Mouse (Mus musculus) gastrocnemius, adult 18-20 months (tissue): Measurements from ENCODE around the gene Stoml3. TPM values are rescaled to one million over a fixed set of nuclear protein-coding genes. Genes with fewer than 3 reads are reported as not detected.

Source experiments
- DNase-seq: peaks from one replicate; pipeline ENCODE4 v3.0.0; 2021; ENCODE audit warnings: low spot score
- long read RNA-seq, 2 experiments: library from polyadenylated mRNA; stranded (forward); transcript quantifications; one replicate each; pipeline ENCODE4 v2.0.0; 2021
- total RNA-seq, 2 experiments: library from RNA; stranded (reverse); gene quantifications; 2 replicates each; pipeline ENCODE4 v1.2.3; 2021

The Stoml3 gene
- not detected for total RNA-seq
- long read RNA-seq, experiment 1: 0 reads
- long read RNA-seq, experiment 2: 0 reads

DNA sequence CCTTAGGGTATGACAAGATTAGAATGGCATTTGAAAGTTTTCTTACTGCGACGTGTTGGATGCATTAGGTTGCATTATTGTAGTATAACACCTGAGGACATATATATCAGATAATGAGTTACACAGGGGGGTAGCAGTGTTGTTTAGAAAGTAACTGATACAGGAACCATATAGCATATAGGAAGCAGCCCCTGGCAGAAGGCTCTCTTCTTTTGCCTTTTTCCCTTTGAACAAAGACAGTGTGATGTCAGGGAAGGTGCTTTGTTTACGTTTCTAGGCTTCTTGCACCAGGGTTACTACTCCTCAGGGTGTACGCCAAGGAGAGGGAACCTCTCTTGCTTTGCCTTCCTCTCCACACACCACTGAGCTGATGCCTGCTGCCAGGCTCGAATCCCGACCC is at the start of gene Stoml3:
TSS of gene Stoml3 (plus strand) at position 301 of the 400 bp plus-strand sequence.
- no peak for DNase-seq

DNA sequence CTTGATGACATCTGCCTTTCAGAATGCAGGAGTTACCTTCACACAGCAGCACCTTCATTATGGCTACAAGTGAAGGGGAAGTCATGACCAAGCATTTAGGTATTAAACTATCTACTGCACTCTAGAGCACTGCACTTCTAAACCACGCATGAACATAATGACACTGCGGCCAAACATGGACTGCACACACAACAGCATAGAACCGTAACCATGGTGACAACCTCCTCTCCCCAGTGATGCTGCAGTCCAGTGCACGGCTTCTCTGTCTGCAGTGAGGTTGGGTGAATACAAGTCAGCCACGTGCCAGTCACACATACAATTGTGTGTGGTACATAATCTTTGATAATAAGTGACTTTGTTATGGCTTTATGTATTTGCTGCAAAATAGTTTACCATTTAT is 42.9 kb upstream of the Stoml3 start:
- DNase-seq: no peak

DNA sequence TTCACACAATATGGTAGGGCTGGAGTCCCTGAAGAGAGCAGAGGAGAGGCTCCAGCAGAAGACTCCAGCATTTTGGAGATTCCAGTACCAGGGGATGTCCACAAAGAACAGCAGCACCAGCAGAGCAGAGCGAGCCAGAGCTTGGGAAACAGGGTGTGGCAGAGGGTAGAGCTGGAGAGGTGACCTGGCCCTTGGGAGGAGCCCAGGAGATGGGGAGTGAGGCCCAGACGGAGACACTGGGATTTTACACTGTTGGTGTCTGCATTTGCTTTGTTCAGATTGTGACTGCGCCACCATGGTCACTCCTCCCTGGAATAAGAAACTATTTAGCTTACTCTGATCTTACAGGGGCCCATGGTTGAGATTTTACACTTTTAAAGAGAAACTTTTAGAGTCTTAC is 41.7 kb upstream of the Stoml3 start:
- DNase-seq: no peak

DNA sequence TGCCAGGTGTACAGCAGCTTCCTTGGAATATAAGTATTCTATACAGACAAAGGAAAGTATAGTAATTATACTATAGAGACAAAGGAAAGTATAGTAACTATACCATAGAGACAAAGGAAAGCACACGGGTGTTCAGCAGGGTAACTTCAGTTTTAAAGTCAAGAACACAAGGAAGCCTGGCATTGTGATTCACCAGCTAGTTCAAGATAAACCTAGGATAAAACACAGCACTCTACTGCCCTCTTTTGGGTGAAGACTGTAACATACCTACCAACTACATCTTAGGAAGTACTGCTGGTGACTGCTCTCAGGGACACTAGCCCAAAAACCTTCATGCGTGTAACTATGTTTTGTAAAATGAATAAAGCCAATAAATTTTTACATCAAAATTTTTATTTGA is 40.2 kb upstream of the Stoml3 start:
- peak; percentile 72 for DNase-seq

DNA sequence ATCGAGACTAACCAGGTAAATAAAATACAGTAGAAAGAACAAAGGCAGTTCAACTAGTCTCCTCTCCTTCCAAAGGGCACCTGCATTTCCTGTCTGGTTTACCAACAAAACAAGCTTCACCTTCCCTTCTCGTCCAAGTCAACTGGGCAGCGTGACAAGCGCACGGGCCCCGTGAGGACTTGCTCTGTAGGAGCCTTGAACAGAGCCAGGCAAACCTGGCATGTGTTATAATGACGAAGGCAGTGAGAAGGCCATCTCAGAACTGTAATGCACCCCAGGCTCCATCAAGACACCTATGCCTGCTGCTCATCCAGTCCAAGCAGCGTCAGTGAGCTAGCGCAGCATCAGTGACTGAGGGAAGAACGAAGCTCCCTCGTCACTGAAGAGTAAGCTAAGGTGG is 37.8 kb upstream of the Stoml3 start:
- DNase-seq: no peak

DNA sequence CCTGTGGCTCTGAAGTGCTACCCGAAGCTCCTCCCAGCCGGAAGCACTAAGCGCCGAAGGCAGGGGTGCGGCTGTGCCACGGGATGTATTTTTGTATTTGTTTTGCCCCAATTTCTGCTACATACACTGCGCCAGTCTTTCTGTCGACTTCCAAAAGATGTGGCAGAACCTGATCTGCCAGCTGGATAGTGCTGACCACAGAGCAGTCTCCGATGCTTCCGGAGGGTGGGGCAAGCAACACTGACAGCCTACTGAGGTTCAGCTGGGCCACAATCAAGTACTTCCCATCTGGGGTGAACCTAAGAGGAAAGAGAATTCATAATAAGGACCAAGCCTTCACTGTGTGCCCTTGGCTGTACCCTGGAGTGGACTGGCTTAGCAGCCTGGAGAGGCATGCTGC is 36.1 kb upstream of the Stoml3 start:
- no peak for DNase-seq

DNA sequence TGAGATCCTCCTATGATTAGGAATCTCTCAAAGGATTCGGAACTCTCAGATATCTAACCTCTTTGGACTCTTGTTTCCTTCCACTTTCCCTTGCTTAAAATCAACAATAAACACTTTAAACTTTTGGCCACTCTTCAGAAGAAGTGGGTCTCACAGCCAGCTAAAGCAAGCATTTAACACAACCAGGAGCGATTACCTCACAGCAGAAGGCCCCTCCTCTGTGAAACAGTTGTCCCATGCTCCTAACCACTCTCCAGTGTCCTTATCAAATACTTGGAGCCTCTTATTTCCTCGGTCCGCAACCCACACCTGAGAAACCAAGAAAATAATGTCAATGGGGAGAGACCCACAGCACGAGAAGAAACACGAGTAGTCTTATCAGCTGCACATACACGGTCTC is 35.1 kb upstream of the Stoml3 start:
- no peak for DNase-seq

DNA sequence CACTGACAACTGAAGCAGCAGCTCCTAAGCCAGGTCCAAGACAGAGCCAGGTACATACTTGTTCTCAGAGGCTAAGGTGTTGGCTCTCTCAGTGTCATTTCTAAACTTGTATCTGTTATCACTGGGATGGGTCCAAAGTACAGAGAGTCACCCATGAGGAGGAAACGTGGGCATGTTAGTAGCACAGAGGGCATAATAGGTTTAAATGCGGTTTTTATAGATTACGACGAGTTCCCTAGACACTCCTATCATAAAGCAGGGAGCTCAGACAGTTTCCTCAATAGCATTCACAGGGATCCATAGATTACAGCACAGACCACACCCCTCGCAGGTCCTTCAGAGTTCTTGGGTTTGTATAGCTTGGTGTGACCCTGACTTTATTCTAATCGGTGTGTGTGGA is 34.4 kb upstream of the Stoml3 start:
- no peak for DNase-seq

DNA sequence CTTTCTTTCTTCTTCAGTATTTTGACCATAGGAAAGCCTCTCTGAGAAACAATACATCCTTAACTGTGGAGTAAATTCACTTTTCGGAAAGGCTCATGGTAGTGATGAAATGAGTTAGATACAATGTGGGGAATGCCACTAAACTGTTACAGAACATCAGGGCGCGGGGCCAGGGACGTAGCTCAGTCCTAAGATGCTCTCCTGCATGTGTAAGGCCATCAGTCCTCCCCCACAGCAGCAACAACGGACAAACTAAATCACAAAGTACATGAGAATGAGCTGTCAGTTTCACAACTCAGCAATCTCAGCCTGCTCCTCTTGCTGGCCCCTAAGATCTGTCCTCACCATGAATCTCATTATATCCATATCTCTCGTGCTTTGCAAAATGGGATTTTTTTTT is 33.9 kb upstream of the Stoml3 start:
- DNase-seq: no peak

DNA sequence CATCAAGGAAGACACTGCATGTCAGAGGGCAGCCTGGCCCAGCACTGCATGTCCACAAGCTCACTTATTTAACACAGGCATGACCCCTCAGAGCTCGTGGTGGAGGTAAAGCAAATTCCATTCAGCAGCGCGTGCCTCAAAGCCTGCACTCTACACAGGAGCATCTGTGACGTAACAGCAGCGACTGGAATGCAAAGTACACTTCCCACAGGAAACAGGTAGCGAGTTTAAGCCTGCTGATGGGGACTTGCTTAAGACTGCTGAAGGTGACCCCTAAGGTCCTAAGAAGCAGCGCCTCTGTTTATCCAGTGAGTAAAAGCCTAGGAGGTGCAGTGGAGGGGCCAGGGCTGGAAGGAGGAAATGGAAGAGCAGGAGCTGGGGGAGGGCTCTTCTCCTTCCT is 33.5 kb upstream of the Stoml3 start:
- DNase-seq: no peak

DNA sequence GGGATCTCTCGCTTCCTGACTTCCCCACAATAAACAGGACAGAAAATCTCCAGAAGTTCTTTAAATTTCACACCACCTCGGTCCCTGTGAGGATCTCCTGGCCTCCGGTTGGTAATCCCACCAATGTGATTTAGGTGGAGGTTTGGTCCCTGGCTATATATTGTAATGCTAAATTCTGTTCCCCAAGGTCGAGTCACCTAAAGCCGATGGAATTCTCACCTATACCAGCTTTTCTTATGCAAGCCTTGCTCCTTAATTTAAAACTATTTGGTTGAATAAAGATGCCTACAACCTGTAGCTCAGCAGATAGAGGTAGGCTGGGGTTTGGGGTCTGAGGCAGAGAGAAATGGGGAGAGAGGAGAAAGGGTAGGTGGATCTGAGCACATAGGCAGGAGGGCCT is 30.7 kb upstream of the Stoml3 start:
- no peak for DNase-seq

DNA sequence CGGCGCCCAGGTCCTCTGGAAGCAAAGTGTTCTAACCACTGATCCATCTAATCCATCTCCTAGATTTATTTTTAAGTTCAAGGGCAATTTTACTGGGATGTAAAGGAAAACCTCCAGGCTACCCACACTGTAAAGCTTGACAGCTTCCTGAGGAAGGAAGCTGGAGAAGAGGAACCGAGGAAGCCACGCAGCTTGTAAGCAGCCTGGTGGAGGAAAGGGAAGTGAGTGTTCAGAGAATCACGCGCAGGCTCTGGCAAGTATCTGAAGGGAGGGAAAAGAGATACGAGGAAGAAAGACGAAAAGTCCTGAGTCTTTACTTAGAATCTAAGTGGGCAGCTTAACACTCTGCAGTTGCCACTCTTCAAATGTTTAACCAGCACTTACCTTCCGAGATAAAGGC is 28.3 kb upstream of the Stoml3 start:
- no peak for DNase-seq

DNA sequence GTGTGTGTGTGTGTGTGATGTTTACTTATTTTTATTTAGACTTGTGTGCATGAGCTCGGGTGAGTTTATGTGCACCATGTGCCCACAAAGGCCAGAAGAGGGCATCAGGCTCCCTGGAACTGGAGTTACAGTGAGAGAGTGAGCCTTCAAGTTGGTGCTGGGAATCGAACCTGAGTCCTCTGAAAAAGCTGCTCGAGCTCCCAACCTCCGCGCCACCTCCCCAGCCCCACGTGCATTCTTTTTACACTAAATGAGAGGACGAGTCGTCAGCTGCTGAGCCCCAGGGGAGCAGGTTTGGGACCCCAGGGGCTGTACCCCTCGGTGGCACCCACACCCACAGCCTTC is 25.8 kb upstream of the Stoml3 start:
- DNase-seq: no peak

DNA sequence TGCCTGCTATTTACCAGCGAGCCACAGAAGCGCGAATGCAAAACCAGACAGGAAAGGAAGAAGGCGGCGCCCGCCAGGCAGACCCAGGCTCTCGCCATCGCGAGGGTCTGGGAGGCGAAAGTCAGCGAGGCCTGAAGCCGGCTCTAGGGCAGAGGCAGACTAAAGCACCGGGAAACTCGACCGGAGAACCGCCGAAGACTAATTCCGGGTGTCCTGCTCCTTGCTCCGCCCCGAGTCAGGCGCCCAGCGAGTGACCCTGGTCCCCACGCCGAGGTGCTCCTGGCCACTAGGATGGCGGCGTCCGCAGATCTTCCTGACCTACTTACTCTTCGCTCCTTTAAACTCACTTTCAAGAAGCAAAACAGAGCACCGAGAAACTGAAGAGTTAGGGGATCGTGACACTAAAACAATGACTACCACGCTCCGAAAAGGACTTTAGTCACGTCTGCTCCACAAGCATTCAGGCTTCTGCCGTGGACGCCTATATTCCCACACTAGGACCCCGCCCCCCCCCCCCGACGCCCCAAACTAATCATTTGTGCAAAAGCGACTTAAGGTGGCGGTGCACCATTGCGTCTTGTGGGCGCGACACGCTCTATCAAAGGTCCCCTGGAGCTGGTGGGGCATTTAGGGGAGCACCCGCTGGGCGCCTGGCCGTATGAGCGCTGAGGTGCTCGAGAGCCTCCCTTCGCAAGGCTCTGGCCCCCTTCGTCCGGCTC is 25.2 kb upstream of the Stoml3 start, which contains the start of the genes Nhlrc3 and Proser1:
TSS of gene Nhlrc3 (minus strand) at position 287 of the 719 bp plus-strand sequence.
TSS of gene Proser1 (plus strand) at position 621 of the 719 bp plus-strand sequence.
- DNase-seq: peak; percentile 96

DNA sequence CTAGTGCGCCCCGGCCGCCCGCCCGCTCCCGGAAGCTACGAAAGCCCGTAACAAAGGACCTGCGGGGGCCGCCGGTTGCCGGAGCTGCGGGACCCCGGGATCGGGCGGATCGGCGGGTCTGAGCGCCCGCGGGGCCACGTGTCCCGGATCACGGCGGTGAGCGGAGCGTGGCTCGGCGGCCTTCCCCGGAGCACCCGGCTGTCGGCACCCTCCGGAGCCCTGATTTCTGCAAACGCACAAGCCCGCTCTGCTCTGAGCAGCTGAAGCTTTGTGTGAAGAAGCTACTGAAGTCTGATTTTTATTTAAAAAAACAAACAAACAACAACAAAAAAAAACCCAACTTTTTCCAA is 24.7 kb upstream of the Stoml3 start:
- DNase-seq: no peak

DNA sequence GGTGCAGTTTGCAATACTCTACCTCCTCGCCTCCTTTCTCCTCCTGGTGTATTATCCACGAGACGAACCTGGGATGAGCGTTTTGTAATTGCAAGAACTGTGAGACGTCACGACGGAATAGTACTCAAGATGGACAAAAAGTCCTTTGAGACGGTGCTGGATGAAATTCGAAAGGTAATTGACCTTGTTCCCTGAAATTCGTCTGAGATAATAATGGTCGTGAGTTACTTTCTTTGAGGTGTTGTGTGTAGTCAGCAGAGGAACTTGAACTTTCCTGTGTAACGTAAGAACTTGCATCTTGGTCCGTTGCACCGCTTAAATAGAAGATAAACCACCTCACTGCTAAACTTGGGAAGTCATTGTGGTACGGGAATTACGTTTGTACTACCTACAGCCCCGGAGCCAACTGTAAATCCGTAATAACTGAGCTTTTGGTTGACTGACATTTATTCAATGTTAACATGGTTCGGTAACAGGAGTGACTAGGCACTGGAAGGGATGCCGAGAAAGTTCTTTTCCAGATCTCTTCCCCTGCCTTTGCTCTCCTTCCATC is 24.2 kb upstream of the Stoml3 start:
- DNase-seq: no peak

DNA sequence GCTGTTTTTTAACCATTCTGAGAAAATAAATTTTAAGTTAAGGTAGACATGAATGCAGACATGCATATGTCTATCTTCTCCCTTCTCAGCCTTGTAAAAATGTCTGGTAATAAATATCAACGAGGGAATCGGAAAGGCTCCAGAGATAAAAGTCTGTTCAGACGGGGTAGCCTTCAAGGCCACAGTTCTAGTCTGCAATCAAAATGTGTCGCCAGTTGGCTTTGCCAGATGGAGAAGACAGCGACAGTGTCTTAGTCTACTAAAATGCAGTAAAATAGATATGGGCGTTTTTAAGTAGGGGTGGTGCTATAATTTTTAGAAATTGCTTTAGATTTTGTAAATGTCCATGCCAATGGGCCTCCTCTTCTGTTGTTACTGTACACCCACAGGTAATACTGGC is 23.1 kb upstream of the Stoml3 start:
- DNase-seq: no peak

DNA sequence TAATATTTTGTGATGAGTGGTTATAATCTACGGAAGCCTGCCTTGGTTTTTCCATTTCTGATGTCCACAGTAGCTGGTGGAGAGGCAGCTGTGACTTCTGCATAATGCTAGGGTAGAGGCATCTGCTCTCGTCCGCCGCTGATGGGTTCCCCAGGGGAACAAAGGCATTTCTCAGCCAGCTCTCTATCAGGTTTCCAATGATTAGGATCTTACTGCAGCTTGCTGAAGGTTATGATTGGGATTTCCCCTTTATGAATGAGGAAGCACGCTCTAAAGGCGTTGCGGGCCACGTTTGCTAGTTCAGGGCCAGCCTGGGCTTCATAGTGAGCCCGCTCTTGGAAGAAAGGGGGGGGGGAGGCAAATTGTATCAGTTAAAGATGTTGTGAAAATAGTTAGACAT is 22.0 kb upstream of the Stoml3 start:
- DNase-seq: no peak

DNA sequence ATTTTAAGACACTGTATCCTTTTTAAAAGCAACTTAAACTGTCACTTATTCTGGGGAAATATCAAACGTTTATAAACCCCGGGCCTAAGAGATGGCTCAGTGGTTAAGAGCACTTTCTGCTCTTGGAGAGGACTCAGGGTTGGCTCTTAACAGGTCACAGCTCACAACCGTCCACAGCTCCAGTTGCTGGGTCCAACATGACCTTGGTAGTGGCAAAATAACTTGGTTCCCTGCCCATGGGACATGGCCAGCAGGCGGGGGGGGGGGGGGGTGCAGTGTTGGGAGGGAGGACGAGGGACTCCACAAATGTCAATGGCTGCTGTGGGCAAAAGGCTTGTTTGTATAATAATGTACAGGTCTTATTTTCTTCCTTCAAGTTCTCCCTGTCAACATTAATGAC is 21.1 kb upstream of the Stoml3 start:
- no peak for DNase-seq

DNA sequence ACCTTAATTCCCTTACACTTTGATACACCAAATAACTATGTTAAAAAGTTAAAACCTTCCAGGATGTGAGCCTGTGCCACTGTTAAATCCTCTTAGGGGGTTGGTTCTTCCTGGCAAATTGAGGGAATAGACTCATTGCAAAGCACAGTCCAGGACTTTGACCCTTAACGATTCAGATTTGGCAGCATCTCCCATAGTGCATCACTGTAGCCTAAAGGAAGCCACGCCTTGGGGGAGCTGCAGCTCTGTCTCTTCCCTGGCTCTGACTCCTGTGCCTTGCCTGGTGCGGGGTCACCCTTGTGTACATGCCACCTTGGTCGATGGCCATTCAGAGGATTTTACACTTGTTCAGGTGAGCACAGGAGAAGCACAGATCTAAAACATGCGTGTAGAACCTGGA is 18.8 kb upstream of the Stoml3 start:
- DNase-seq: no peak

DNA sequence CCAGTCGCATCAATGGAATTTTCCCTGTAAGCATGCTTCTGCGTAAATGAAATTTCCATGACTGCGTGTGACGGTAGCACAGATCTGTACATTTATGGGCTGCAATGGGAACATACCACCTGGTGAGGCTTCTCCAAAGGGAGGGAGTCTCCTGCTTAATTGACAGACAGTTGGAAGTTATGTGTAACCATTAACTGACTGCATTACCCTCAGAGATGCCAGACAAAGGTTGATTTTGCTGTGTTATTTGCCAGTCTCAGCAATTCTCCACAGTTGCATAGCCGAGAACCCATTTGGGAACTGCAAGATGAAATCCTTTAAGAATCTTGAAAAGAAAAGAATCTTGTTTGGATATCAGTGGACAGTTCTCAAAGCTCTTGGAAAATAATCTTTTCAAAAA is 16.4 kb upstream of the Stoml3 start:
- no peak for DNase-seq

DNA sequence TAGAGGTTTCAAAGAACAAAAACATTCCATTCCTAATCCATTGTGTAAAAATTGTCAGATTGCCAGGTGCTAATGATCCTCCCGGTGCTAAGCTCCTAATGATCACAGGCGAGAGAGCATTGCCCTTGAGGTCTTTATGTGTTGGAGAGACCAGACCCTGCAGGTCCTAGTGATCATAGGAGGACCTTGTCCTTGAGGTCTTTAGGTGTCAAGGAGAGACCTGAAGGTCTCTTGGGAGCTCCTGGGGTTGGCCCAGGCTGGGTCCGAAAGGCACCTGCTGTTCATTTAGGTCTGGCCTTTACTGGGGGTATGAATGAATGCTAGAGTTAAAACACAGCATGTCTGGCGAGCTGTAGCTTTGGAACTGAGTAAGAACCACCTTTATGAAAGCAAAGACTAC is 14.3 kb upstream of the Stoml3 start:
- no peak for DNase-seq

DNA sequence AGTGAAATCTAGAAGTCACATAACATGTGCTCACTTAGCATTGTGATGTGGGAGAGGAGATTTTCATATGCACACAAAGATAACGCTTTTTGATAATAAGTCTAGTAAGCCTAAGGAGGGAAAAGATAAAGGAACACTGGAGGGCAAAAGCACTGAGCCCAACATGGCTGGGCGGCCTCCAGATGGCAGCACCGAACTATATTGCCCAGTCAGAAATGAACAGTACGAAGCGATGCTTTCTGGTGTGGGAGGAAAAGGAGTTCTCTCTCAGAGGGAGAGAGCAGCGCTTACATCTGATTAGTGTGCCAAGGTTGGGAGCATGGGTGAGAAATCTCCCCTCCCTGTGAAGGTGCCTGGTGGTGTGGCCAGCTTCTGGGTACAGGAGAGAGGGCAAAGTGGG is 12.6 kb upstream of the Stoml3 start:
- DNase-seq: peak; percentile 22

DNA sequence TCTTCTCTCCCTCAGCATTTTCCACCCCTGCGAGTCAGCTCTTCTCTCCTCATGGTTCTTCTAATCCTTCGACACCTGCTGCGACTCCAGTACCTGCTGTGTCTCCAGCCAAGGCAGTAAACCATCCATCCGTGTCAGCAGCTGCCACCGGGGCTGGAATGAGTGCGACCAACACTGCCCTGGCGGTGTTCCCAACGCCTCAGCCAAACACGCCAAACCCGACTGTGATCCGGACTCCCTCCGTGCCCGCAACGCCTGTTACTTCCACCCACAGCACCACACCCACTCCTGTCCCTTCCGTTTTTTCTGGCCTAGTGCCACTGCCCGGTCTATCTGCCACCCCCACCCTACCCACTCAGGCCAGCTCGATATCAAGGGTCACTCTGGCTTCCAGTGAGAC is 11.0 kb upstream of the Stoml3 start:
- DNase-seq: peak; percentile 50
